Mouse (Mus musculus) heart, embryonic 10.5 days (tissue): ENCODE measurements at regions not wholly inside any gene's neighbourhood (a gene's known extent, or its start where the extent isn't known, plus 50 kb on each side); places are given as distances from the start of the nearest gene placed in this dataset.

Experiments used
- DNase-seq: peaks from one replicate; pipeline ENCODE4 v3.0.0-alpha.2; 2017; ENCODE audit warnings: low spot score
- H3K27ac ChIP-seq: fragments of 300-500 bp; sonication (generic); 2 replicates; pipeline ENCODE4 v1.5.1; 2016; ENCODE audit warnings: mild to moderate bottlenecking
- H3K27me3 ChIP-seq: fragments of 300-500 bp; sonication (generic); 2 replicates; pipeline ENCODE4 v1.6.1; 2016; ENCODE audit warnings: mild to moderate bottlenecking; ENCODE audit not compliant: poor library complexity, insufficient read depth, severe bottlenecking
- H3K36me3 ChIP-seq: fragments of 300-500 bp; sonication (generic); 2 replicates; pipeline ENCODE4 v1.6.1; 2016; ENCODE audit warnings: mild to moderate bottlenecking, moderate library complexity
- H3K4me1 ChIP-seq: fragments of 300-500 bp; sonication (generic); 2 replicates; pipeline ENCODE4 v1.6.1; 2016; ENCODE audit warnings: mild to moderate bottlenecking
- H3K4me3 ChIP-seq: fragments of 300-500 bp; sonication (generic); 2 replicates; pipeline ENCODE4 v1.5.1; 2016; ENCODE audit warnings: mild to moderate bottlenecking, moderate library complexity
- H3K9me3 ChIP-seq: fragments of 300-500 bp; sonication (generic); 2 replicates; pipeline ENCODE4 v1.6.1; 2016; ENCODE audit warnings: mild to moderate bottlenecking, moderate library complexity
- WGBS: fragments of 180-500 bp; shearing (Covaris S2); methylation state at CpG from one replicate; pipeline ENCODE4 v1.1.7; 2016; 5-methylcytosine and 5-hydroxymethylcytosine counted together

- Histone ChIP-seq H3K27me3 (no peaks in the 10 kb centered on the region), H3K4me1 (no peaks in the 10 kb centered on the region), H3K9me3 (no peaks in the 10 kb centered on the region), H3K4me3 (no peak overlapping the region), H3K27ac (no peak overlapping the region), H3K36me3 (no peaks in the 10 kb centered on the region)
- no peak for DNase-seq
- 84% methylated on average over 2 of the region's 2 CpGs for WGBS
Measured at GRCm38 (mm10) chr9:34239531-34239930, 246.2 kb upstream of the Kirrel3 start.

GRCm38 (mm10) chr9:34243674-34244073, 242.0 kb upstream of the Kirrel3 start:
- H3K36me3 ChIP-seq = no peaks in the 10 kb centered on the region
- H3K27me3 ChIP-seq = no peaks in the 10 kb centered on the region
- no peaks in the 10 kb centered on the region for H3K9me3 ChIP-seq
- DNase-seq = no peak
- no peaks in the 10 kb centered on the region for H3K4me1 ChIP-seq
- WGBS = 85% methylated on average over 2 of the region's 2 CpGs
- H3K4me3 ChIP-seq = no peak overlapping the region
- no peak overlapping the region for H3K27ac ChIP-seq

- no peak for DNase-seq
- Histone ChIP-seq H3K36me3 (no peaks in the 10 kb centered on the region), H3K9me3 (no peaks in the 10 kb centered on the region), H3K4me3 (no peak overlapping the region), H3K27ac (no peak overlapping the region), H3K4me1 (no peaks in the 10 kb centered on the region), H3K27me3 (no peaks in the 10 kb centered on the region)
- 79% methylated on average over 5 of the region's 5 CpGs for WGBS
Measured at GRCm38 (mm10) chr9:34244576-34244975, 241.1 kb upstream of the Kirrel3 start.

- 78% methylated on average over 2 of the region's 2 CpGs for WGBS
- H3K27ac ChIP-seq = no peak overlapping the region
Measured at GRCm38 (mm10) chr9:34252796-34253195, 232.9 kb upstream of the Kirrel3 start.

DNA sequence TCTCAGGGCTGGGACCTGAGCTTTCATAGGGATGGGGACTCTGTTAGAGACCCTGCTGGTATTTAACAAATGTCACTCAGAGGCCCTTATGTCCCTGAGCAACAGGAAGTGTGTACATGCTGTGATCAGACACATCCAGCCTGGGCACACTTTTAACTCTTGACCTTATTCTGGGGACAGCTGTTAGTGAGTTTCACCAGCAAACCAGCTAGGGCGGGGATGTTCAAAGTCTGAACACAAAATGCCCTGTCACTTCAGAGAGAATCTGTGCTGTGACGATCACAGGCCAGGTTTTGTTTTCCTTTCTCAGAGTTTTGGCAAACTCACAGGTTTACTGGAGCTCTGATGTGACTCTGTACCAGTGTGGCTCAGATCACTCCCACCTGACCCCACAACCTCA, 227.2 kb upstream of the Kirrel3 start:
- no peaks in the 10 kb centered on the region for H3K9me3 ChIP-seq
- DNase-seq = no peak
- no peaks in the 10 kb centered on the region for H3K27me3 ChIP-seq
- no peaks in the 10 kb centered on the region for H3K36me3 ChIP-seq
- no peak overlapping the region for H3K27ac ChIP-seq
- WGBS = 58% methylated on average over 2 of the region's 2 CpGs
- H3K4me3 ChIP-seq = no peak overlapping the region
- no peaks in the 10 kb centered on the region for H3K4me1 ChIP-seq

More at GRCm38 (mm10) chr9:34252796-34253195, 232.9 kb upstream of the Kirrel3 start:
- Histone ChIP-seq H3K4me3 (no peak overlapping the region), H3K27me3 (no peaks in the 10 kb centered on the region), H3K36me3 (no peaks in the 10 kb centered on the region), H3K4me1 (no peaks in the 10 kb centered on the region), H3K9me3 (no peaks in the 10 kb centered on the region)
- DNase-seq = no peak

DNA sequence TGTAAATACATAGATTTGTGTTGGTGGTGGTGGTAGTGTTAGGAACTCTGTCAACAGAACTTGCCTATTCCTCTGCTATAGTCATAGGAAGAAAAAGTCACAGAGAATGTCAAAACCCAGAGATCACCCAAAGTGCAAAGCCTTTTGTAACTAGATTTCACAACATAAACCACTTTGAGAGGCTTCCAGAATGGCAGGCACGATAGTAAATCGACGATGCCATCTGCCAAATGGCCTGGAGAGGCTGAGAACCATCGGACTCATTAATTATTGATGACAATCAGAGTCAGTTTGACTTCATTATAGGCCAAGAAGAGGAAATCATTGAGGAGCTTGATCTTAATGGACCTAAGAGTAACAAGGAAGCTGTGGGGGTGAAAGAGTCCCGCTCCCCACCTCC, 207.6 kb upstream of the Kirrel3 start:
- Histone ChIP-seq H3K27me3 (no peaks in the 10 kb centered on the region), H3K4me1 (peaks cover 5% of the 10 kb centered on the region; the same call in 1 of the 2 replicates), H3K27ac (no peak overlapping the region), H3K4me3 (no peak overlapping the region), H3K9me3 (no peaks in the 10 kb centered on the region), H3K36me3 (no peaks in the 10 kb centered on the region)
- 88% methylated on average over 5 of the region's 5 CpGs for WGBS
- no peak for DNase-seq

GRCm38 (mm10) chr9:34279386-34279785, 206.3 kb upstream of the Kirrel3 start:
- H3K4me1 ChIP-seq = peaks cover 5% of the 10 kb centered on the region; the same call in 1 of the 2 replicates
- H3K27ac ChIP-seq = no peak overlapping the region
- DNase-seq = no peak
- no peaks in the 10 kb centered on the region for H3K27me3 ChIP-seq
- no peak overlapping the region for H3K4me3 ChIP-seq
- WGBS = 75% methylated on average over 2 of the region's 2 CpGs
- no peaks in the 10 kb centered on the region for H3K36me3 ChIP-seq
- H3K9me3 ChIP-seq = no peaks in the 10 kb centered on the region

- no peaks in the 10 kb centered on the region for H3K36me3 ChIP-seq
- H3K4me3 ChIP-seq = no peak overlapping the region
- DNase-seq = peak; percentile 75
- H3K9me3 ChIP-seq = no peaks in the 10 kb centered on the region
- H3K27ac ChIP-seq = no peak overlapping the region
- peaks cover 5% of the 10 kb centered on the region; the same call in 1 of the 2 replicates for H3K4me1 ChIP-seq
- no peaks in the 10 kb centered on the region for H3K27me3 ChIP-seq
- WGBS = 44% methylated on average over 2 of the region's 2 CpGs
Measured at GRCm38 (mm10) chr9:34279906-34280305, 205.8 kb upstream of the Kirrel3 start.

- Histone ChIP-seq H3K27ac (no peak overlapping the region), H3K27me3 (no peaks in the 10 kb centered on the region), H3K4me1 (peaks cover 5% of the 10 kb centered on the region; the same call in 1 of the 2 replicates), H3K36me3 (no peaks in the 10 kb centered on the region), H3K4me3 (no peak overlapping the region), H3K9me3 (no peaks in the 10 kb centered on the region)
- 77% methylated on average over 11 of the region's 11 CpGs for WGBS
- no peak for DNase-seq
Measured at GRCm38 (mm10) chr9:34280311-34281208, 205.1 kb upstream of the Kirrel3 start.

DNA sequence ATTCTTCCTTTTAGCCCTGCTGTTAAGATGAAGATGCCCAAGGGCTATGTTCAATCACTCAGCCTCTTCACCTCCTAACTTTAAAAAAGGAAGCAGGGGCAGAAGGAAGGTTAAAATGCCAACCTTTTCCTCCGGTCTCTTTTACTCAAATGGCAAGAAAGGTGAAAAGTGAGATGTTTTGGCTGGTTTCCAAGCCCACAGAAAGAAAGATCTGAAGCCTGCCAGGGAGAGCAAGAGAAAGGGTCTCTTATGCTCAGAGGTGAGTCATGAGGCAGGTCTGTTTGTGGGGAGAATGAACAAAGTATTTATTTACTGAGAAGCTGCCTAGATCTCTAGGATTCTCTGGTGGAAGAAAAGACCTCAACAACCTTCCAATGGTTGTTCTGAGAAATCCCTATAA, 162.1 kb upstream of the Kirrel3 start:
- H3K4me1 ChIP-seq = peaks cover 6% of the 10 kb centered on the region
- no peak overlapping the region for H3K4me3 ChIP-seq
- WGBS = 62% methylated on average over 1 of the region's 1 CpGs
- H3K36me3 ChIP-seq = no peaks in the 10 kb centered on the region
- no peaks in the 10 kb centered on the region for H3K9me3 ChIP-seq
- no peaks in the 10 kb centered on the region for H3K27me3 ChIP-seq
- no peak overlapping the region for H3K27ac ChIP-seq
- DNase-seq = no peak

DNA sequence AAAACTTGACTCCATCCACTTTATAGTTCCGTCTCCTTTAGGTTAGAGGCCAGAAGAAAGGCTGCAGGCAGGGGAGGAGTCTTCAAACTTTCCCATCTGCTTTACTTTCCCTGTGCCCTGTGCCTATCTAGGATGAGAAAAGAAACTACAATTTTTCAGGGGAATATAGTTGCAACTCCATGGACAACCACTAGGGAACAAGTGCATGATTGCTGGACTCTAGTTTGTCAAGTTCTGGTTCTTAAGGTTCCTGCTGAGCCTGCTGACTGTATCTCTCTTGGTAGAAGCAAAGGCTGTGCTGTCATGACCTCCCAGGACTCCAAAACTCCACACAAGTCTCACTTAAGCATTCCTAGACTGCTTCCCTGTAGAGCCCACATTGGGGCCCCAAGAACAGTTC, 157.0 kb upstream of the Kirrel3 start:
- no peak overlapping the region for H3K27ac ChIP-seq
- 68% methylated on average over 1 of the region's 1 CpGs for WGBS

GRCm38 (mm10) chr9:34334112-34334511, 151.6 kb upstream of the Kirrel3 start:
- Histone ChIP-seq H3K4me1 (no peaks in the 10 kb centered on the region), H3K4me3 (no peak overlapping the region), H3K27ac (no peak overlapping the region), H3K9me3 (no peaks in the 10 kb centered on the region), H3K27me3 (no peaks in the 10 kb centered on the region), H3K36me3 (no peaks in the 10 kb centered on the region)
- DNase-seq = no peak

More for the DNA sequence above, 157.0 kb upstream of the Kirrel3 start:
- H3K4me3 ChIP-seq = no peak overlapping the region
- H3K4me1 ChIP-seq = peaks cover 6% of the 10 kb centered on the region
- no peaks in the 10 kb centered on the region for H3K27me3 ChIP-seq
- no peaks in the 10 kb centered on the region for H3K9me3 ChIP-seq
- no peaks in the 10 kb centered on the region for H3K36me3 ChIP-seq
- no peak for DNase-seq

GRCm38 (mm10) chr9:34334555-34335468, 150.9 kb upstream of the Kirrel3 start:
- Histone ChIP-seq H3K4me1 (no peaks in the 10 kb centered on the region), H3K36me3 (no peaks in the 10 kb centered on the region), H3K27me3 (no peaks in the 10 kb centered on the region), H3K27ac (no peak overlapping the region), H3K4me3 (no peak overlapping the region), H3K9me3 (no peaks in the 10 kb centered on the region)
- no peak for DNase-seq
- WGBS = 82% methylated on average over 7 of the region's 7 CpGs
